Mouse (Mus musculus) cerebellum, postnatal 14 days (tissue): ENCODE data around the gene Enkd1.
A peak's percentile ranks its signal among the peaks of the same experiment; 100 is the strongest.

Experiments
- DNase-seq, 2 experiments: peaks; one replicate each; pipeline ENCODE4 v3.0.0; 2021; ENCODE audit warnings: mixed read lengths in 2 of 2

Gene Enkd1

GRCm38 (mm10) chr8:105707498-105708403 lies at the start of gene Enkd1, which contains the start of gene 4933405L10Rik:
Gene Enkd1 (minus strand): TSS chr8:105708210.
Gene 4933405L10Rik (plus strand): TSS chr8:105707655.
- DNase-seq: peak; percentile 88 to 92

- DNase-seq: no peak
Measured at GRCm38 (mm10) chr8:105754688-105755087, 46.7 kb upstream of the Enkd1 start.

GRCm38 (mm10) chr8:105753916-105754315 lies 45.9 kb upstream of the Enkd1 start:
- DNase-seq: no peak

GRCm38 (mm10) chr8:105750606-105751005 lies 42.6 kb upstream of the Enkd1 start:
- peak; percentile 65 to 81 for DNase-seq

GRCm38 (mm10) chr8:105743301-105743700 lies 35.3 kb upstream of the Enkd1 start:
- no peak for DNase-seq

GRCm38 (mm10) chr8:105739216-105739615 lies 31.2 kb upstream of the Enkd1 start:
- DNase-seq: peak in 1 of 2 experiments; percentile 26

GRCm38 (mm10) chr8:105732186-105732585 lies 24.2 kb upstream of the Enkd1 start:
- DNase-seq: no peak

- DNase-seq: no peak
Measured at GRCm38 (mm10) chr8:105727397-105728124, 19.6 kb upstream of the Enkd1 start.

GRCm38 (mm10) chr8:105725726-105726125 lies 17.7 kb upstream of the Enkd1 start:
- DNase-seq: no peak

- DNase-seq: peak; percentile 54 to 58
Measured at GRCm38 (mm10) chr8:105722861-105723260, 14.9 kb upstream of the Enkd1 start.

GRCm38 (mm10) chr8:105719637-105720036 lies 11.6 kb upstream of the Enkd1 start:
- no peak for DNase-seq

- no peak for DNase-seq
Measured at GRCm38 (mm10) chr8:105716302-105716945, 8.4 kb upstream of the Enkd1 start.

GRCm38 (mm10) chr8:105715042-105715441 lies 7.0 kb upstream of the Enkd1 start:
- no peak for DNase-seq

GRCm38 (mm10) chr8:105714139-105714538 lies 6.1 kb upstream of the Enkd1 start:
- peak; percentile 94 to 97 for DNase-seq

GRCm38 (mm10) chr8:105712286-105712685 lies 4.3 kb upstream of the Enkd1 start:
- DNase-seq: no peak

- DNase-seq: no peak
Measured at GRCm38 (mm10) chr8:105709317-105709716, 1.3 kb upstream of the Enkd1 start.

GRCm38 (mm10) chr8:105708675-105709074 lies 665 bp upstream of the Enkd1 start:
- DNase-seq: no peak

GRCm38 (mm10) chr8:105706426-105706825 lies 1.6 kb downstream of the Enkd1 start:
- peak; percentile 50 to 54 for DNase-seq

- DNase-seq: peak; percentile 89 to 92
Measured at GRCm38 (mm10) chr8:105704955-105705354, 3.1 kb downstream of the Enkd1 start.

- DNase-seq: peak; percentile 59 to 62
Measured at GRCm38 (mm10) chr8:105704146-105704812, 3.7 kb downstream of the Enkd1 start.

- peak; percentile 42 to 58 for DNase-seq
Measured at GRCm38 (mm10) chr8:105702731-105703415, 5.1 kb downstream of the Enkd1 start.

- peak; percentile 51 to 57 for DNase-seq
Measured at GRCm38 (mm10) chr8:105702001-105702401, 6.0 kb downstream of the Enkd1 start.
